ENCODE assay signal across 15 mouse cellular contexts in the genomic region with DNA sequence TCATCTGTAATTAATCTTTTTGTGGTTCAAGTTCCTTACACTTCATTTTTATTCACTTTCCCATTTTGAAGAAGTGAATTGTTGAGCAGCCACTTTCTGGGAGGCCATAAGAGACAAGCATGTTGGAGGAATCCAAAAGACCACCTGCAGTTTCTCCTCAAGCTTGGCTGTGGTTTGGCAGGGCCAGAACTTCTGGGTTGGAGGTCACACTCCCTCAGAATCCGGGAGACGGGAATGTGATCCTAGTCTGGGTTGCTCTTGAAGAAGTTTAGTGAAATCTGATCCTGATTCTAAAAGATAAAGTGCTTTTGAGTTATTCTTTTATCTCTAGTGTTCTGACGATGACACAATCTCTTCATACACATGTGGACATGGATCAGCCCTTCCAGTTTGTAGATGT.
"Had no signal": no experiment of that assay in that cellular context is flagged by ENCODE, and none has a peak within 500 bp of the region (broad histone marks: within the 10 kb centered on the region; RNA-seq: fewer than 3 reads in every experiment).

No protein-coding gene starts in this region.

- H3K27ac ChIP-seq: neural tube, embryonic 15.5 days; stomach, embryonic 15.5 days; stomach, postnatal 0 days had no signal

- H3K9ac ChIP-seq: neural tube, embryonic 15.5 days; stomach, embryonic 15.5 days had no signal

- H3K4me3 ChIP-seq: neural tube, embryonic 15.5 days; stomach, embryonic 15.5 days had no signal

- H3K9me3 ChIP-seq: neural tube, embryonic 15.5 days; stomach, embryonic 15.5 days had no signal

- H3K4me1 ChIP-seq: stomach, embryonic 15.5 days had no signal

- DNase-seq: retina, postnatal 1 day; right cerebral cortex, adult 18-20 months; right cerebral cortex, postnatal 14 days; right cerebral cortex, postnatal 25 days; right cerebral cortex, postnatal 4 days; spleen, adult 18-20 months; thymus, adult 18-20 months; thymus, adult 2 months; thymus, postnatal 14 days; thymus, postnatal 25 days; thymus, postnatal 36 days; thymus, postnatal 4 days had no signal

- H3K27me3 ChIP-seq: neural tube, embryonic 15.5 days; stomach, embryonic 15.5 days had no signal

- H3K36me3 ChIP-seq: neural tube, embryonic 15.5 days; stomach, embryonic 15.5 days had no signal

- H3K4me2 ChIP-seq: neural tube, embryonic 15.5 days; stomach, embryonic 15.5 days had no signal
